Mouse (Mus musculus): ENCODE data around the gene Slc6a2. TPM values are rescaled to one million over a fixed set of nuclear protein-coding genes. Genes with fewer than 3 reads are reported as not detected.

Gene Slc6a2
- polyA plus RNA-seq, 1 experiment = not detected

- Histone ChIP-seq H3K27me3 (ENCODE audit: control insufficient read depth) (no peaks in the 10 kb centered on the region), H3K4me1 (ENCODE audit: control insufficient read depth) (no peaks in the 10 kb centered on the region), H3K9me3 (ENCODE audit: control insufficient read depth, low read length) (no peaks in the 10 kb centered on the region), H3K36me3 (ENCODE audit: control insufficient read depth) (no peaks in the 10 kb centered on the region), H3K4me3 (replicated peaks) (no peak overlapping the region)
- TF ChIP-seq TAL1 (IDR thresholded peaks at IDR 0.05; ENCODE audit: low read length) (no peak), GATA1 (IDR thresholded peaks at IDR 0.05; ENCODE audit: low read length) (no peak)
Measured at GRCm38 (mm10) chr8:93010286-93010685, 50.4 kb downstream of the Slc6a2 start.

- no peaks in the 10 kb centered on the region for H3K36me3 ChIP-seq (ENCODE audit: control insufficient read depth)
- H3K27me3 ChIP-seq (ENCODE audit: control insufficient read depth) = no peaks in the 10 kb centered on the region
- no peak overlapping the region for H3K4me3 ChIP-seq (replicated peaks)
- TF ChIP-seq GATA1 (IDR thresholded peaks at IDR 0.05; ENCODE audit: low read length) (no peak), TAL1 (IDR thresholded peaks at IDR 0.05; ENCODE audit: low read length) (no peak)
- no peaks in the 10 kb centered on the region for H3K4me1 ChIP-seq (ENCODE audit: control insufficient read depth)
- H3K9me3 ChIP-seq (ENCODE audit: control insufficient read depth, low read length) = no peaks in the 10 kb centered on the region
Measured at GRCm38 (mm10) chr8:93011439-93011838, 51.6 kb downstream of the Slc6a2 start.

GRCm38 (mm10) chr8:93012226-93012625 lies 52.3 kb downstream of the Slc6a2 start:
- Histone ChIP-seq H3K27me3 (ENCODE audit: control insufficient read depth) (no peaks in the 10 kb centered on the region), H3K4me1 (ENCODE audit: control insufficient read depth) (no peaks in the 10 kb centered on the region), H3K4me3 (replicated peaks) (no peak overlapping the region), H3K9me3 (ENCODE audit: control insufficient read depth, low read length) (no peaks in the 10 kb centered on the region), H3K36me3 (ENCODE audit: control insufficient read depth) (no peaks in the 10 kb centered on the region)
- TF ChIP-seq GATA1 (IDR thresholded peaks at IDR 0.05; ENCODE audit: low read length) (no peak), TAL1 (IDR thresholded peaks at IDR 0.05; ENCODE audit: low read length) (no peak)

- H3K4me3 ChIP-seq (replicated peaks) = no peak overlapping the region
- no peaks in the 10 kb centered on the region for H3K36me3 ChIP-seq (ENCODE audit: control insufficient read depth)
- H3K4me1 ChIP-seq (ENCODE audit: control insufficient read depth) = no peaks in the 10 kb centered on the region
- no peak for TF ChIP-seq GATA1 (IDR thresholded peaks at IDR 0.05; ENCODE audit: low read length)
- no peak for TF ChIP-seq TAL1 (IDR thresholded peaks at IDR 0.05; ENCODE audit: low read length)
- no peaks in the 10 kb centered on the region for H3K9me3 ChIP-seq (ENCODE audit: control insufficient read depth, low read length)
- no peaks in the 10 kb centered on the region for H3K27me3 ChIP-seq (ENCODE audit: control insufficient read depth)
Measured at GRCm38 (mm10) chr8:93014300-93014699, 54.4 kb downstream of the Slc6a2 start.

- Histone ChIP-seq H3K27me3 (ENCODE audit: control insufficient read depth) (no peaks in the 10 kb centered on the region), H3K4me3 (replicated peaks) (no peak overlapping the region), H3K36me3 (ENCODE audit: control insufficient read depth) (no peaks in the 10 kb centered on the region), H3K9me3 (ENCODE audit: control insufficient read depth, low read length) (no peaks in the 10 kb centered on the region), H3K4me1 (ENCODE audit: control insufficient read depth) (no peaks in the 10 kb centered on the region)
- no peak for TF ChIP-seq TAL1 (IDR thresholded peaks at IDR 0.05; ENCODE audit: low read length)
- TF ChIP-seq GATA1 (IDR thresholded peaks at IDR 0.05; ENCODE audit: low read length) = no peak
Measured at GRCm38 (mm10) chr8:93021738-93022137, 61.9 kb downstream of the Slc6a2 start.

- no peak overlapping the region for H3K4me3 ChIP-seq (replicated peaks)
- no peaks in the 10 kb centered on the region for H3K36me3 ChIP-seq (ENCODE audit: control insufficient read depth)
- H3K27me3 ChIP-seq (ENCODE audit: control insufficient read depth) = no peaks in the 10 kb centered on the region
- TF ChIP-seq TAL1 (IDR thresholded peaks at IDR 0.05; ENCODE audit: low read length) = no peak
- TF ChIP-seq GATA1 (IDR thresholded peaks at IDR 0.05; ENCODE audit: low read length) = no peak
- no peaks in the 10 kb centered on the region for H3K9me3 ChIP-seq (ENCODE audit: control insufficient read depth, low read length)
- H3K4me1 ChIP-seq (ENCODE audit: control insufficient read depth) = no peaks in the 10 kb centered on the region
Measured at GRCm38 (mm10) chr8:93030664-93031063, 70.8 kb downstream of the Slc6a2 start.

GRCm38 (mm10) chr8:93038831-93039230 lies 79.0 kb downstream of the Slc6a2 start:
- Histone ChIP-seq H3K4me3 (replicated peaks) (no peak overlapping the region), H3K9me3 (ENCODE audit: control insufficient read depth, low read length) (no peaks in the 10 kb centered on the region), H3K27me3 (ENCODE audit: control insufficient read depth) (no peaks in the 10 kb centered on the region), H3K4me1 (ENCODE audit: control insufficient read depth) (no peaks in the 10 kb centered on the region), H3K36me3 (ENCODE audit: control insufficient read depth) (no peaks in the 10 kb centered on the region)
- TF ChIP-seq TAL1 (IDR thresholded peaks at IDR 0.05; ENCODE audit: low read length) (no peak), GATA1 (IDR thresholded peaks at IDR 0.05; ENCODE audit: low read length) (no peak)

- TF ChIP-seq GATA1 (IDR thresholded peaks at IDR 0.05; ENCODE audit: low read length) (no peak), TAL1 (IDR thresholded peaks at IDR 0.05; ENCODE audit: low read length) (no peak)
- Histone ChIP-seq H3K4me3 (replicated peaks) (no peak overlapping the region), H3K9me3 (ENCODE audit: control insufficient read depth, low read length) (no peaks in the 10 kb centered on the region), H3K27me3 (ENCODE audit: control insufficient read depth) (no peaks in the 10 kb centered on the region), H3K36me3 (ENCODE audit: control insufficient read depth) (no peaks in the 10 kb centered on the region), H3K4me1 (ENCODE audit: control insufficient read depth) (no peaks in the 10 kb centered on the region)
Measured at GRCm38 (mm10) chr8:93040256-93040655, 80.4 kb downstream of the Slc6a2 start.

GRCm38 (mm10) chr8:93040776-93041567 lies 81.1 kb downstream of the Slc6a2 start:
- Histone ChIP-seq H3K4me1 (ENCODE audit: control insufficient read depth) (no peaks in the 10 kb centered on the region), H3K4me3 (replicated peaks) (no peak overlapping the region), H3K9me3 (ENCODE audit: control insufficient read depth, low read length) (no peaks in the 10 kb centered on the region), H3K36me3 (ENCODE audit: control insufficient read depth) (no peaks in the 10 kb centered on the region), H3K27me3 (ENCODE audit: control insufficient read depth) (no peaks in the 10 kb centered on the region)
- TF ChIP-seq GATA1 (IDR thresholded peaks at IDR 0.05; ENCODE audit: low read length) = no peak
- TF ChIP-seq TAL1 (IDR thresholded peaks at IDR 0.05; ENCODE audit: low read length) = no peak
